Comparison of ENCODE assay signal across 16 mouse cellular contexts in genomic region chr9:62627071-62628000, GRCm38 (mm10). TPM values are rescaled to one million over a fixed set of nuclear protein-coding genes. Genes with fewer than 3 reads are reported as not detected.
DNase-seq lines count a peak whose midpoint lies in the region; ATAC-seq and TF ChIP-seq lines count a peak whose summit lies in the region.
"Had no signal": no experiment of that assay in that cellular context is flagged by ENCODE, and none has a peak within 500 bp of the region (broad histone marks: within the 10 kb centered on the region; RNA-seq: fewer than 3 reads in every experiment).

No protein-coding gene starts in this region.

- no peaks in the 10 kb centered on the region for H3K9me3 ChIP-seq in kidney, postnatal 0 days (replicated peaks; ENCODE audit: low read length)
- H3K9me3 ChIP-seq in midbrain, embryonic 16.5 days (replicated peaks; ENCODE audit: control insufficient read depth, low read length, poor library complexity, severe bottlenecking): no peaks in the 10 kb centered on the region
- H3K9me3 ChIP-seq: G1E; heart, embryonic 13.5 days had no signal

- no peaks in the 10 kb centered on the region for H3K27me3 ChIP-seq in kidney, postnatal 0 days (ENCODE audit: insufficient read depth, low read length)
- H3K27me3 ChIP-seq in midbrain, embryonic 16.5 days (ENCODE audit: control insufficient read depth, insufficient read depth, low read depth, low read length): no peaks in the 10 kb centered on the region
- H3K27me3 ChIP-seq: heart, embryonic 13.5 days had no signal

- no peak overlapping the region for H3K9ac ChIP-seq in kidney, postnatal 0 days (ENCODE audit: low read depth, low read length)
- H3K9ac ChIP-seq in midbrain, embryonic 16.5 days (ENCODE audit: low read depth, low read length): no peak overlapping the region
- H3K9ac ChIP-seq: heart, embryonic 13.5 days had no signal

- peaks cover 3% of the 10 kb centered on the region; the same call in 1 of the 2 replicates for H3K4me1 ChIP-seq in kidney, postnatal 0 days (replicated peaks; ENCODE audit: insufficient read depth, low read length)
- H3K4me1 ChIP-seq in midbrain, embryonic 16.5 days (ENCODE audit: control insufficient read depth, insufficient read depth, low read length): no peaks in the 10 kb centered on the region

- no peak overlapping the region for H3K27ac ChIP-seq in kidney, postnatal 0 days
- H3K27ac ChIP-seq in midbrain, embryonic 16.5 days (ENCODE audit: low read length): no peak overlapping the region
- H3K27ac ChIP-seq: heart, embryonic 13.5 days; hindbrain, postnatal 0 days; stomach, postnatal 0 days had no signal

- H3K36me3 ChIP-seq in kidney, postnatal 0 days (ENCODE audit: insufficient read depth, low read length): no peaks in the 10 kb centered on the region
- no peaks in the 10 kb centered on the region for H3K36me3 ChIP-seq in midbrain, embryonic 16.5 days (ENCODE audit: control insufficient read depth, insufficient read depth, low read length)
- H3K36me3 ChIP-seq: G1E; heart, embryonic 13.5 days had no signal

- peak; percentile 47 for DNase-seq in adrenal gland, adult 2 months
- no peak for DNase-seq in adrenal gland, postnatal 4 days (ENCODE audit: low spot score in 2 of 2)
- peak; percentile 16 for DNase-seq in kidney, postnatal 0 days (ENCODE audit: low spot score)
- DNase-seq in kidney, postnatal 10 days: no peak
- peak; percentile 65 for DNase-seq in adipocyte (ENCODE audit: low spot score)
- DNase-seq in heart, postnatal 10 days: peak; percentile 62
- DNase-seq in cerebellum, adult 11-12 months: no peak
- DNase-seq: kidney, postnatal 14 days; liver; lung, postnatal 14 days had no signal

- no peak for TF ChIP-seq CTCF in kidney, postnatal 0 days (IDR thresholded peaks at IDR 0.05; ENCODE audit: low read depth)

- no peak overlapping the region for H3K4me2 ChIP-seq in kidney, postnatal 0 days (ENCODE audit: low read length)
- H3K4me2 ChIP-seq in midbrain, embryonic 16.5 days (ENCODE audit: low read length): no peak overlapping the region
- H3K4me2 ChIP-seq: heart, embryonic 13.5 days had no signal

- H3K4me3 ChIP-seq in kidney, postnatal 0 days (replicated peaks; ENCODE audit: low read depth, low read length): no peak overlapping the region
- no peak overlapping the region for H3K4me3 ChIP-seq in midbrain, embryonic 16.5 days (ENCODE audit: low read depth, low read length)
- H3K4me3 ChIP-seq: heart, embryonic 13.5 days had no signal

- WGBS in kidney, postnatal 0 days: 44% methylated on average over 6 of the region's 6 CpGs
- WGBS in midbrain, embryonic 16.5 days: 79% methylated on average over 6 of the region's 6 CpGs

- intact Hi-C loops in heart, postnatal 10 days (cut with DNase I): no loop called here

- no peak for ATAC-seq in kidney, postnatal 0 days (replicated peaks; ENCODE audit: low FRiP score, low read depth)
- no peak for ATAC-seq in midbrain, embryonic 16.5 days
- ATAC-seq: hindbrain, postnatal 0 days had no signal

RNA-seq across cellular contexts. Expression of gene Itga11, which starts 50.3 kb away (rescaled TPM):
- total RNA-seq in adrenal gland, adult 2 months (2021): 1 to 10 TPM; 1.9 to 3.5 TPM
- 1.3 and 1.5 TPM in 2 replicates for polyA plus RNA-seq in adrenal gland, adult 2 months (2012; rRNA removed)
- 1 to 10 TPM; 2.3 to 2.9 TPM for total RNA-seq in adrenal gland, postnatal 4 days (2021)
- 0.40 and 0.45 TPM in 2 replicates for polyA plus RNA-seq in kidney, postnatal 0 days (2015; fragmentation: Nextera tagmentation; extraction: Ambion mirVana)
- total RNA-seq in heart, postnatal 10 days (2021): 1 to 10 TPM; 1.4 to 1.5 TPM
- 0.98 and 1.4 TPM in 2 replicates for polyA plus RNA-seq in midbrain, embryonic 16.5 days (2015; fragmentation: Nextera tagmentation; extraction: Ambion mirVana)
- total RNA-seq: G1E; neutrophil, adult 5-6 weeks had no signal
- polyA plus RNA-seq: G1E had no signal

Comparison
In these comparisons a context has a peak if more than half of its experiments do, and no peak if none do; other contexts are left out.
1. DNase-seq: peak in adrenal gland, adult 2 months (single experiment), kidney, postnatal 0 days (single experiment), adipocyte (single experiment) and heart, postnatal 10 days (2 of 2); none in adrenal gland, postnatal 4 days (0 of 2), kidney, postnatal 10 days (single experiment) and cerebellum, adult 11-12 months (single experiment).